Mouse (Mus musculus) inflammation-experienced regulatory T-cells, adult 6 months (primary cell): ENCODE measurements around the gene Aim2. TPM values are rescaled to one million over a fixed set of nuclear protein-coding genes. Genes with fewer than 3 reads are reported as not detected.

Experiments
- ATAC-seq: one replicate; pipeline ENCODE4 v1.8.0; 2017
- polyA plus RNA-seq, 3 experiments: library from polyadenylated mRNA; unstranded; fragments of 100-300 nt; shearing (Covaris generic); gene quantifications; one replicate each; pipeline ENCODE4 v1.2.1; 2017

Aim2 gene
- polyA plus RNA-seq, 3 experiments from 2014 or later, result 49.6 to 69.8 (median 61.1) TPM

DNA sequence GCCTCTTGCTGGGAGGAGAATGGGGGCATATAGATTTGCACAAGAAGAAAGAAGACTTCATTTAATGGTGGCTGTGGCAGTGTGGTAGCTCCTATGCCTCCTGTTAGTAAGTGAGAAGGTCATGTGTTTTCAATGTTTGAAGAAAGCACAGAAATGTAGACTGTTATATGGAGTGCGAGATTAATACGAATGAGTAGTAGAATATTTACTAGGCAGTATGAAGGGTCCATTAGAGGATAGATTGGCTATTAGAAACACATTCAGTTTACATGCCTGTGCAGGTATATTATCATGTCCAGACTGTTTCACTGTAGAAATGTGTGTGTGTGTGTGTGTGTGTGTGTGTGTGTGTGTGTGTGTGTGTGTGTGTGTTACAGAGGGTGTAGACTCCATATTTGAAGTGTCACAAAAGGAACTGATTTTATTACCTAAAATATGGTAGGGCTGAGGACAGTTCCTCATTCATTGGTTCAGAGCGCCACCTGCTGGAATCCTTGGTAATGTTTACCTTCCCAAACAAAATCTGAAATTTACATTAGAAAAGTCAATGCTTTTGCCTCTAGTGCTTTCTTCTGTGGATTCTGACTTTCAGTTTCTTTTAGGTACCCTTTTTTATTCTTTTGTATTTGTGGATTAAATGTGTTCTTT lies 47.8 kb downstream of the Aim2 start:
- ATAC-seq, result peak; percentile 71

- no peak for ATAC-seq
Measured at GRCm38 (mm10) chr1:173404696-173405309, 54.1 kb downstream of the Aim2 start.

DNA sequence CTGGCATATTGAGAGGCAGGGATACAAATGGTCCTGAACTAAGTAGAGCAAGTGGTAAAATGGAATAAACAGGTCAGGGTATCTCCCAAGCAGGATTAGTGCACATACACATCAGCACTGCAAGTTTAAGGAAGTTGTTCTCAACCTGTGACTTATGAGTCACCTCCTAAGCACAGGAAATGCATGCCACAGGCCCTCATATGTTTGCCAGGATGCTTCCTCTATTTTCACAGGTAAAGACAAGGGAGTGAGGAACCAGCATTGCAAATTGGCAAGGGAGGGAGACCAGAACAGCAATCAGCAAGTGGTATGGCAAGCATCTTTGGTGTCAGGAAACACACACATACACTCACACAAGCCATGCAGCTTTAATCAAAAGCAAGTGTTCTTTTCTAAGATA lies 58.4 kb downstream of the Aim2 start:
- peak; percentile 72 for ATAC-seq

GRCm38 (mm10) chr1:173411863-173412262 lies 61.2 kb downstream of the Aim2 start:
- peak; percentile 81 for ATAC-seq

- no peak for ATAC-seq
Measured at GRCm38 (mm10) chr1:173414631-173415030, 64.0 kb downstream of the Aim2 start.

- ATAC-seq, result no peak
Measured at GRCm38 (mm10) chr1:173418516-173418915, 67.8 kb downstream of the Aim2 start.

- peak; percentile 47 for ATAC-seq
Measured at GRCm38 (mm10) chr1:173418936-173419621, 68.4 kb downstream of the Aim2 start.

- ATAC-seq, result peak; percentile 96
Measured at GRCm38 (mm10) chr1:173420374-173420773, 69.7 kb downstream of the Aim2 start.

DNA sequence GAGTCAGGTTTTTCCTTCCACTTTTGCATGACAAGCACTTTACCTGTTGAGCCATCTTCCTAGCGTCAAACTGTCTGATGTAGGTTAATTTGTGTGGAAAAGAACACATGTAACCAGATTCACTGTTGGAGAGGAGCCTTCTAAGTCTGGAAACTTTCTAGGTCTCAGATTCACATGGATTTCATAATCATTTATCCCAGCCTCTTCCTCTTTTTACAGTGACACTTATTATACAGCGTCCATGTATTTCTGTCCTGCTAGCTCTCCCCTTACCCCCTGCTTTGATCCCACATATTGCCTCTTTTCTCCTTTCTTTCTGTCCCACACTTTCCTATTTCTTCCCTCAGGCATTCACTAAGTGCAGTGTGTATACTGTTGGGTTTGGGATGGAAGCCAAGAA lies 75.7 kb downstream of the Aim2 start:
- ATAC-seq, result no peak

- ATAC-seq, result no peak
Measured at GRCm38 (mm10) chr1:173427385-173427784, 76.7 kb downstream of the Aim2 start.

DNA sequence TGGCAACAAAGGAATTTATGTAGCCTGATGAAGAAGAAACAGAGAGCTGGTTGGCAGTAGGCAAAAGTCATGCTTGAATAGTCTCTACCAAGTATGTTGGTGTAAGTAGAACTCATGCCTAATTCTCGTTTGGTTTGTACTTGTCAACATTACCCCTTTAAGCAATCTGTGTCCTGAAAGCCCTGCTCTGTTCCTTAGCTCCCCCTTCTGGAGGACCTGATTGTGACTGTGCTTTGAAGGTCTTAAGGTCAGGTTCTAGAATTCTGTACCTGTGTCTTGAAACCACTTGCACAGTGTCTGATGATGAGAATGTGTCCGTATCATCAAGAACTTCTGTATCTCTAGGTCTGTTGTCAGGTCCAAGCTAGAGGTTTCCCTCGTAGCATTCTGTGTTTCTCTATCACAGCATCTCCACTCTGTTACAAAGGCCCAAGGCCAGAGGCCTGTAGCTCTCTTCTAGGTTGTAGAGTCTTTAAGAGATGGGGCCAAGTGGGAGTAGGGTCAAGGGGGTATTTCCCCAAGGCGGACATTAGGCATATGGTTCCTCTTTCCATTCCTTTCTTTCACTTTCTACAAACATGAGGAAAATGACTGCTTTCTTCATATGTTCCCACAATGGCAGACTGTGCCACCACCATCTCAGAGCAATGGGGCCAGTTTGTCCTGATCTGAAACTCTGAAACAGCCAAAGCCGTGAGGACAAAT lies 79.5 kb downstream of the Aim2 start:
- no peak for ATAC-seq

- peak; percentile 83 for ATAC-seq
Measured at GRCm38 (mm10) chr1:173432411-173432810, 81.7 kb downstream of the Aim2 start.

- peak; percentile 76 for ATAC-seq
Measured at GRCm38 (mm10) chr1:173437161-173437953, 86.7 kb downstream of the Aim2 start.

DNA sequence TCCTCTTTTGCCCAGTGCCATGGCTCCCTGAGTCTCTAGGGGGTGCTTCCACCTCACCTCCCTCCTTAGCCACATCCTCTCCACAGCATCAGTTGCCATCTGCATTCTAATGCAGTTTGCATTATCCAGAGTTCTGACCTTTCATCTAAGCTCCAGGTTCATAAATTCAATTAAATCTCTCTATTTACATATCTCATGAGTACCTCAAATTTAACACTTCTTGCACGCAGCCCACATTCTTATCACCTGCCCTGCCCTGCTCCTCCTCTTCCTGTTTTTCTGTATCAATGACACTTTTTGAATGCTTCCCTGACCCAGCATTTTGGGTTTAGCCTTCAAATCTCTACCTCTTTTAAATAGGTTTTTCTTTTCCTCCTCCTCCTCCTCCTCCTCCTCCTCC lies 90.0 kb downstream of the Aim2 start:
- ATAC-seq, result peak; percentile 41

- peak; percentile 57 for ATAC-seq
Measured at GRCm38 (mm10) chr1:173441210-173441609, 90.5 kb downstream of the Aim2 start.

GRCm38 (mm10) chr1:173443061-173443460 lies 92.4 kb downstream of the Aim2 start:
- ATAC-seq, result no peak

GRCm38 (mm10) chr1:173447067-173447466 lies 96.4 kb downstream of the Aim2 start:
- ATAC-seq, result no peak

GRCm38 (mm10) chr1:173450621-173451020 lies 99.9 kb downstream of the Aim2 start:
- no peak for ATAC-seq

DNA sequence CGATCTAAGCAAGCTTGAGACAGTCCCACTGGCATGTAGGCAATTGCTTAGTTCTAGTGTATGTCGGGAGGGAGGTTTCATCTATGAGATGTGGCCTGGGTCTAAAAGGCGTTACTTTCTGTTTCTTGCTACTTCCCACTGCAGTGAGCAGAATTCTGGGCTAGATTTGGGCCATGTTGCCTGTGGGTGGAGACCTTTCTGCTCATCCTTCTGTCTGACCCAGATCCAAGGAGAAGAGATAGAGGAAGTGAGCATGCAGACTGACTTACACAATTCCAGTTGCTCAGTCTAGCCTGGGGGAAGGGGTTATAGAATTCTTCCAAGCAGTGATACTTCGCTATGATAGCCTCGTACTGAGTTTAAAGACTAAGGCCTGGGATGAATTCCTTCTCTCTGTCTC lies 101.0 kb downstream of the Aim2 start:
- no peak for ATAC-seq

DNA sequence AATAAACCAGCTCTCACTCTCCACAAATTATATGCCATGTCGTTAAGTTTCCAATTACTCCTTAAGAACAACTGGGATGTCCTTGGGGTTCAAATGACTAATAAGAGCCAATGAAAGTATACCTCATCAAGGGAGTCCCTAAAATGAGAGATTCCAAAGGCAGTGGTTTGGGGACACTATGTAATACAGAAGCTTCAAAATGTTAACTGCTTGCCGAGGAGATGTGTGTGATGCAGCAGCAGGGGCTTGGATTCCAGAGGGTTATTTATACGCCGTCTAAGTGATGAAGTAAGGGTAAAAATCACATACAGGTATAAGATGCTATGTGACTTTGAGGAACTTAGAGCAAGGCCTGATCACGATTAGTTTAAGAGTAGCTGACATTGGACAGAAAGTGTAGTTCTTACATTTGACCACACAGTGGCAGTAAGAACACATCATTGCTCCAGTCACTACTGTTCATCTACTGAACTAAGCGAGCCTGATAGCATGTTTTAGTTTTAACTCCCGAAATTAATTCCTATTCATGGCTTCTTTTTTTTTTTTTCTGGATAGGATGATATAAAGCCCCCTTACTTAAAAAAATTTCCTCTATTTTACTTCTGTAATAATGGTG lies 105.6 kb downstream of the Aim2 start:
- peak; percentile 87 for ATAC-seq

GRCm38 (mm10) chr1:173456761-173457160 lies 106.1 kb downstream of the Aim2 start:
- ATAC-seq, result no peak
